Mouse (Mus musculus) embryonic facial prominence, embryonic 13.5 days (tissue): Measurements from ENCODE around the gene Mast4. TPM values are rescaled to one million over a fixed set of nuclear protein-coding genes. Genes with fewer than 3 reads are reported as not detected.

Source experiments
- ATAC-seq: fragments of 200-750 bp; cut with Nextera tagmentation; 2 replicates; pipeline ENCODE4 v1.8.0; 2017; ENCODE audit warnings: low read depth; ENCODE audit not compliant: insufficient number of reproducible peaks, insufficient read depth, low FRiP score, low TSS enrichment
- H3K27ac ChIP-seq: fragments of 300-500 bp; sonication (generic); 2 replicates; pipeline ENCODE4 v1.5.1; 2015; ENCODE audit warnings: moderate library complexity, mild to moderate bottlenecking, inconsistent platforms
- H3K27me3 ChIP-seq: fragments of 300-500 bp; sonication (generic); 2 replicates; pipeline ENCODE4 v1.6.1; 2015; ENCODE audit warnings: mild to moderate bottlenecking, inconsistent platforms
- H3K36me3 ChIP-seq: fragments of 300-500 bp; sonication (generic); 2 replicates; pipeline ENCODE4 v1.6.1; 2015; ENCODE audit warnings: mild to moderate bottlenecking, inconsistent platforms
- H3K4me1 ChIP-seq: fragments of 300-500 bp; sonication (generic); 2 replicates; pipeline ENCODE4 v1.6.1; 2015; ENCODE audit warnings: inconsistent platforms
- H3K4me2 ChIP-seq: fragments of 300-500 bp; sonication (generic); 2 replicates; pipeline ENCODE4 v1.6.1; 2015; ENCODE audit warnings: moderate library complexity, mild to moderate bottlenecking, inconsistent platforms
- H3K4me3 ChIP-seq: fragments of 300-500 bp; sonication (generic); 2 replicates; pipeline ENCODE4 v1.5.1; 2015; ENCODE audit warnings: mild to moderate bottlenecking, inconsistent platforms
- H3K9ac ChIP-seq: fragments of 300-500 bp; sonication (generic); 2 replicates; pipeline ENCODE4 v1.6.1; 2015; ENCODE audit warnings: mild to moderate bottlenecking, inconsistent platforms
- H3K9me3 ChIP-seq: fragments of 300-500 bp; sonication (generic); 2 replicates; pipeline ENCODE4 v1.6.1; 2016; ENCODE audit warnings: inconsistent platforms
- WGBS: fragments of 180-500 bp; shearing (Covaris S2); methylation state at CpG from one replicate; pipeline ENCODE4 v1.1.7; 2015; ENCODE audit warnings: mixed read lengths; 5-methylcytosine and 5-hydroxymethylcytosine counted together
- polyA plus RNA-seq: library from polyadenylated mRNA; unstranded; fragments of >200 nt; fragmentation: Nextera tagmentation; extraction: Ambion mirVana; gene quantifications from 2 replicates; pipeline ENCODE4 v1.2.1, GENCODE M21; 2015

The Mast4 gene
- polyA plus RNA-seq, 1 experiment from 2014 or later = 28.6 TPM

- no peak for ATAC-seq
- Histone ChIP-seq H3K4me1 (0 out of 2 replicates have a peak, but pooled peaks cover 4% of the 10 kb centered on the region), H3K9me3 (no peaks in the 10 kb centered on the region), H3K4me3 (no peak overlapping the region), H3K27ac (no peak overlapping the region), H3K9ac (no peak overlapping the region), H3K4me2 (no peak overlapping the region), H3K36me3 (no peaks in the 10 kb centered on the region), H3K27me3 (no peaks in the 10 kb centered on the region)
- 53% methylated on average over 10 of the region's 10 CpGs for WGBS
These were observed 19.1 kb downstream of the Mast4 start for GRCm38 (mm10) chr13:103315113-103315708.

- H3K27me3 ChIP-seq = no peaks in the 10 kb centered on the region
- ATAC-seq = no peak
- no peak overlapping the region for H3K4me3 ChIP-seq
- no peaks in the 10 kb centered on the region for H3K9me3 ChIP-seq
- H3K4me1 ChIP-seq = no peaks in the 10 kb centered on the region
- H3K4me2 ChIP-seq = no peak overlapping the region
- no peak overlapping the region for H3K27ac ChIP-seq
- WGBS = 88% methylated on average over 4 of the region's 4 CpGs
- no peaks in the 10 kb centered on the region for H3K36me3 ChIP-seq
- H3K9ac ChIP-seq = no peak overlapping the region
These were observed 26.0 kb downstream of the Mast4 start for GRCm38 (mm10) chr13:103308296-103308695.

DNA sequence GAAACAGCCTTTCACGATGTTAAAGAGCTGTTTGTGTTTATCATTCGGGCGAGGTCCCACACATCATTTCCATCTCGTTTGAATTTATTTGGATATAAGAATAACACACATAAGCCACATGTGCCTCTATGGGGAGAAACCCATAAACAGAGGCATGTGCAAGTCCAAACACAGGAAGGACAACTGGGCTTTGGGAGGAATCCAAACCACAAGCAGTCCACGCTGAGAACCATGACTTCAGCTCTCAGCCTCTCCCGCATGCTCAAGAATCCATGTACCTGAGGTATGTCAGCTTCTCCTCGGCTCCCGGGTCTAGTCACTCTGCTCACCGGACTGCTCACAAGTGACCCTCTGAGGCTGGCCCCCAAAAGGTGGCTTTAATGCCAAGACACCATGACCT is 30.5 kb downstream of the Mast4 start:
- no peaks in the 10 kb centered on the region for H3K9me3 ChIP-seq
- whole genome bisulfite sequencing = 78% methylated on average over 9 of the region's 9 CpGs
- H3K4me3 ChIP-seq = no peak overlapping the region
- no peak overlapping the region for H3K9ac ChIP-seq
- no peak overlapping the region for H3K4me2 ChIP-seq
- H3K27ac ChIP-seq = no peak overlapping the region
- ATAC-seq = no peak
- no peaks in the 10 kb centered on the region for H3K27me3 ChIP-seq
- no peaks in the 10 kb centered on the region; the same call in 1 of the 2 replicates for H3K4me1 ChIP-seq
- no peaks in the 10 kb centered on the region for H3K36me3 ChIP-seq

- Histone ChIP-seq H3K9me3 (no peaks in the 10 kb centered on the region), H3K4me1 (no peaks in the 10 kb centered on the region; the same call in 1 of the 2 replicates), H3K36me3 (no peaks in the 10 kb centered on the region), H3K27ac (no peak overlapping the region), H3K27me3 (no peaks in the 10 kb centered on the region), H3K9ac (no peak overlapping the region), H3K4me2 (no peak overlapping the region), H3K4me3 (no peak overlapping the region)
- WGBS = 38% methylated on average over 6 of the region's 6 CpGs
- no peak for ATAC-seq
These were observed 31.8 kb downstream of the Mast4 start for GRCm38 (mm10) chr13:103302508-103302907.

GRCm38 (mm10) chr13:103302077-103302476 is 32.2 kb downstream of the Mast4 start:
- WGBS = 80% methylated on average over 2 of the region's 2 CpGs
- no peaks in the 10 kb centered on the region; the same call in 1 of the 2 replicates for H3K4me1 ChIP-seq
- H3K4me2 ChIP-seq = no peak overlapping the region
- H3K27ac ChIP-seq = no peak overlapping the region
- no peak for ATAC-seq
- H3K36me3 ChIP-seq = no peaks in the 10 kb centered on the region
- no peak overlapping the region for H3K9ac ChIP-seq
- H3K27me3 ChIP-seq = no peaks in the 10 kb centered on the region
- H3K4me3 ChIP-seq = no peak overlapping the region
- no peaks in the 10 kb centered on the region for H3K9me3 ChIP-seq

DNA sequence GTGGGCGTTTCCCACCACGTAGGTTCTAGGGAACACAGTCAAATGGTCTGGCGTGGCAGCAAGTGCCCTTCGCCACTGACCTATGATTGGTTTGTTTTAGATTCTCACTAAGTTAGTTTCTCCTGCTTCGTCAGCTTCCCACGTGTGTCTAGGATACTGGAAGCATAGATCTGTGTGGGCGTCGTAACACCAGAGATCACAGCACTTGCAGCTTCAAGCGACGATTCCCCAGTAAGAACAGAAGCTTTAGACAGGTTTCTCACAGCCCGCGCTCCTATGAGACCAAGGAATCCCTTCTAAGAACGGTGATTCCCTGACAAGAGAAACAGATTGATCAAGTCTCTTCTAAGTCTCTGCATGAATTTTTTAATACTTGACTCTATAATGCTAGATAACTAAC is 39.9 kb downstream of the Mast4 start:
- ATAC-seq = no peak
- no peaks in the 10 kb centered on the region for H3K27me3 ChIP-seq
- no peaks in the 10 kb centered on the region for H3K9me3 ChIP-seq
- no peak overlapping the region for H3K9ac ChIP-seq
- 92% methylated on average over 13 of the region's 13 CpGs for WGBS
- no peaks in the 10 kb centered on the region for H3K4me1 ChIP-seq
- no peak overlapping the region for H3K27ac ChIP-seq
- H3K4me3 ChIP-seq = no peak overlapping the region
- no peak overlapping the region for H3K4me2 ChIP-seq
- H3K36me3 ChIP-seq = no peaks in the 10 kb centered on the region

DNA sequence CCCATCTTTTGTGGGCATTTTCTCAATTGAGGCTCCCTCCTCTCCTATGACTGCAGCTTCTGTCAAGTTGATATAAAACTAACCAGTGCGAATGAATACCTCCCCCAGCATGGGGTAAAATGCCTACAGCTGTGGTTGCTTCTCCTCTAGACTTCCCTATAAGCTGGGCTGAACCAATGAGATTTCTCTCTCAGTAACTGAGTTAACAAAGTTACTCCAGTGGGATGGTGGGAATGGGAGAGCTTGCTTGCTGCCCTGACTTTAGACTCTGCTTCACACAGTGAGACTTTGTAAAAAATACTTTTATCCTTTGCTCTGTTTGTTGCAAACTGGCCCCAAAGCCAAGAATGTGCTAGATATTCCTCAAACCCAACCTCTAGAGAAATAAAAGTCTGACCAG is 41.2 kb downstream of the Mast4 start:
- Histone ChIP-seq H3K27me3 (no peaks in the 10 kb centered on the region), H3K36me3 (no peaks in the 10 kb centered on the region), H3K27ac (no peak overlapping the region), H3K9ac (no peak overlapping the region), H3K4me3 (no peak overlapping the region), H3K4me1 (no peaks in the 10 kb centered on the region), H3K9me3 (no peaks in the 10 kb centered on the region), H3K4me2 (no peak overlapping the region)
- ATAC-seq = no peak
- WGBS = 50% methylated on average over 1 of the region's 1 CpGs

GRCm38 (mm10) chr13:103291098-103291497 is 43.2 kb downstream of the Mast4 start:
- ATAC-seq = no peak
- no peak overlapping the region for H3K4me2 ChIP-seq
- no peak overlapping the region for H3K9ac ChIP-seq
- no peak overlapping the region for H3K4me3 ChIP-seq
- H3K4me1 ChIP-seq = no peaks in the 10 kb centered on the region
- H3K9me3 ChIP-seq = no peaks in the 10 kb centered on the region
- no peaks in the 10 kb centered on the region for H3K36me3 ChIP-seq
- H3K27me3 ChIP-seq = no peaks in the 10 kb centered on the region
- no peak overlapping the region for H3K27ac ChIP-seq
- 86% methylated on average over 4 of the region's 4 CpGs for WGBS

DNA sequence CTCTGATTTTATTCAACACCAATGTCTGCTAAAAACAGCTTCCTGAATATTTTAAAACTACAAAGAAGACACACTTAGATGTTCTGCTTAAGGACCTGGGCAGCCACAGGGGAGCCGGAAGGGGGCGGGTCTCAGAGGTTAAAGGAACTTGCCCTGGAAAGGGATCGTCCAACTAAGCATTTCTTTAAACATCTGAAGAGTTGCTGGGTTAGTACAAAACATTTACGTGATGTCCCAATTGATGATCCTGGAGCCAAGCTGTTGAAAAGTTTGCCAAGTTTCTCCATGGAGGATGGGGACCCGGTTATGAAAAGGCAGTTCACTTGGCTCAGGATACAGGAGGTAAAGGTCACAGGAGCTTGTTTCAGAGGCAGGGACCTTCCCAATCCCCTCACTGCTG is 48.5 kb downstream of the Mast4 start:
- H3K36me3 ChIP-seq = no peaks in the 10 kb centered on the region
- no peaks in the 10 kb centered on the region for H3K4me1 ChIP-seq
- no peak for ATAC-seq
- no peak overlapping the region for H3K4me2 ChIP-seq
- no peaks in the 10 kb centered on the region for H3K9me3 ChIP-seq
- no peak overlapping the region for H3K27ac ChIP-seq
- 68% methylated on average over 5 of the region's 5 CpGs for WGBS
- no peaks in the 10 kb centered on the region for H3K27me3 ChIP-seq
- no peak overlapping the region for H3K4me3 ChIP-seq
- H3K9ac ChIP-seq = no peak overlapping the region

- ATAC-seq = no peak
- Histone ChIP-seq H3K9me3 (no peaks in the 10 kb centered on the region), H3K27ac (no peak overlapping the region), H3K4me3 (no peak overlapping the region), H3K27me3 (no peaks in the 10 kb centered on the region), H3K36me3 (no peaks in the 10 kb centered on the region), H3K4me1 (no peaks in the 10 kb centered on the region), H3K9ac (no peak overlapping the region), H3K4me2 (no peak overlapping the region)
- 87% methylated on average over 7 of the region's 7 CpGs for WGBS
These were observed 49.3 kb downstream of the Mast4 start for GRCm38 (mm10) chr13:103285036-103285435.

DNA sequence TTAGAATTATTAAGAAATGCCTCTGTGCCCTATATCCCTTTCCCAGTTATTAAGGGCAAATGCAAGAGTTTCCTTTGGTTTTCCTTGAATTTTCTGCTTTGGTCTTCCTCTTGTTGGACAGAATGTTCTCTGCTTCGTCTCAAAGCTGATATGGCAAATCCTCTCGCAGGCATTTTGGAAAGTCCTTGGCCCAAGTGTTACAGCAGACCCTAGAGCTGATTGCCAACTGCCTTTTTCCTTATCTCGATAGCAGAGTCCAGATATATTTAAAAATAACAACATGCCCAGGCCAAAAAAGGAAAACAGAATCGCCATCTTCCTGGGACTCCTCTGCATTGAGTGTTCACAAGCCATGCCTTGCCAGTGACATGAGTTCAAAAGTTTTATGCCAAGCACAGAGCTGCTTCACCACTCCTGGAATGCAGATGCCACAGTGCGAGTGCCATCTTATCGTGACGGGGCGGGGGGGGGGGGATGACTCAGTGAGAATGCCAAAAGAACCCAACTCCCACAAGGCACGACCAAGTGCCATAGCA is 63.4 kb downstream of the Mast4 start:
- Histone ChIP-seq H3K9ac (no peak overlapping the region), H3K4me3 (no peak overlapping the region), H3K4me1 (peaks cover 13% of the 10 kb centered on the region; the same call in 1 of the 2 replicates), H3K4me2 (no peak overlapping the region), H3K36me3 (no peaks in the 10 kb centered on the region), H3K27ac (no peak overlapping the region), H3K27me3 (no peaks in the 10 kb centered on the region), H3K9me3 (no peaks in the 10 kb centered on the region)
- no peak for ATAC-seq
- WGBS = 91% methylated on average over 9 of the region's 9 CpGs

DNA sequence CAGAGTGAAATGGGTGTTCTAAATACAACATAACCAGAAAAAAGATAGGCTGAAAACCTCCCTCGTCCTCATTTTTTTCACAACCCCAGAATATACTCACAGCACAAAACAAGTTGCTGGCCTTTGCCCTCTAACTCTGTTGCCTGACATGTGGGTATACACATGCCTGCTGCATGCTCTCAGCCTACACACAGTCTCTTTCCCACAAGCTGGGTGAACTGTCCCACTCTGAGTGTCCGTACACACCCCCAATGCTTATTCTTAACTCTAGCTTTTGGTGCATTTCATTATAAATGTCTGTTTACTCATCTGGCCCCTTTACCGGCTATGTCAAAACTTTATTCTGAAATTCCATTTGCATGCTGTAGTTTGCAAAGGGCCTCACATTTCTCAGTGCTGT is 71.6 kb downstream of the Mast4 start:
- WGBS = 88% methylated on average over 3 of the region's 3 CpGs
- Histone ChIP-seq H3K4me3 (no peak overlapping the region), H3K4me2 (no peak overlapping the region), H3K27me3 (no peaks in the 10 kb centered on the region), H3K27ac (no peak overlapping the region), H3K4me1 (no peaks in the 10 kb centered on the region), H3K9me3 (no peaks in the 10 kb centered on the region), H3K9ac (no peak overlapping the region), H3K36me3 (no peaks in the 10 kb centered on the region)
- no peak for ATAC-seq
